Mouse (Mus musculus): ENCODE data around the gene Nrl. TPM values are rescaled to one million over a fixed set of nuclear protein-coding genes. Genes with fewer than 3 reads are reported as not detected.

Gene Nrl
- polyA plus RNA-seq (2012; fragmentation: generic; extraction: Trizol) = not detected
- long read RNA-seq, experiment 1 = 0 reads
- long read RNA-seq, experiment 2 = 0 reads

- Histone ChIP-seq H3K36me3 (ENCODE audit: control insufficient read depth, insufficient read depth) (no peaks in the 10 kb centered on the region), H3K4me3 (ENCODE audit: insufficient read depth, poor library complexity, severe bottlenecking) (no peak within 1 kb of the TSS), H3K79me2 (ENCODE audit: control insufficient read depth, insufficient read depth) (no peaks in the 10 kb centered on the region), H3K27me3 (ENCODE audit: control insufficient read depth, insufficient read depth, insufficient read length) (peaks cover 49% of the 10 kb centered on the region), H3K79me3 (ENCODE audit: low read depth) (no peaks in the 10 kb centered on the region), H3ac (ENCODE audit: control insufficient read depth, insufficient read length, low read depth) (no peak within 1 kb of the TSS)
- TF ChIP-seq MYOG (IDR thresholded peaks at IDR 0.05; ENCODE audit: control insufficient read depth, extremely low read depth, insufficient read length) (no peak), USF1 (IDR thresholded peaks at IDR 0.05; ENCODE audit: low read depth) (no peak), CTCF (IDR thresholded peaks at IDR 0.05; ENCODE audit: control insufficient read depth, insufficient read depth, insufficient read length) (no peak), MAX (IDR thresholded peaks at IDR 0.05) (no peak), FOSL1 (IDR thresholded peaks at IDR 0.05; ENCODE audit: insufficient read depth, low read length, poor library complexity, severe bottlenecking) (no peak), MYOD1 (IDR thresholded peaks at IDR 0.05; ENCODE audit: control insufficient read depth, insufficient read length, low read depth) (no peak), CEBPB (IDR thresholded peaks at IDR 0.05; ENCODE audit: low read depth) (no peak)
Observed at GRCm38 (mm10) chr14:55524785-55525184, at the start of gene Nrl. TSS of gene Nrl (minus strand) at chr14:55524981.

- H3ac ChIP-seq (ENCODE audit: control insufficient read depth, insufficient read length, low read depth) = no peak overlapping the region
- no peaks in the 10 kb centered on the region for H3K27me3 ChIP-seq (ENCODE audit: control insufficient read depth, insufficient read depth, insufficient read length)
- TF ChIP-seq MYOD1 (IDR thresholded peaks at IDR 0.05; ENCODE audit: control insufficient read depth, insufficient read length, low read depth) = no peak
- no peak for TF ChIP-seq FOSL1 (IDR thresholded peaks at IDR 0.05; ENCODE audit: insufficient read depth, low read length, poor library complexity, severe bottlenecking)
- TF ChIP-seq MYOG (IDR thresholded peaks at IDR 0.05; ENCODE audit: control insufficient read depth, extremely low read depth, insufficient read length) = no peak
- no peak for TF ChIP-seq USF1 (IDR thresholded peaks at IDR 0.05; ENCODE audit: low read depth)
- no peak for TF ChIP-seq MAX (IDR thresholded peaks at IDR 0.05)
- TF ChIP-seq CTCF (IDR thresholded peaks at IDR 0.05; ENCODE audit: control insufficient read depth, insufficient read depth, insufficient read length) = no peak
- TF ChIP-seq CEBPB (IDR thresholded peaks at IDR 0.05; ENCODE audit: low read depth) = no peak
- H3K36me3 ChIP-seq (ENCODE audit: control insufficient read depth, insufficient read depth) = peaks cover 6% of the 10 kb centered on the region
- no peaks in the 10 kb centered on the region for H3K79me3 ChIP-seq (ENCODE audit: low read depth)
- H3K79me2 ChIP-seq (ENCODE audit: control insufficient read depth, insufficient read depth) = no peaks in the 10 kb centered on the region
- H3K4me3 ChIP-seq (ENCODE audit: insufficient read depth, poor library complexity, severe bottlenecking) = no peak overlapping the region
Observed at GRCm38 (mm10) chr14:55571760-55572159, 47.0 kb upstream of the Nrl start.

DNA sequence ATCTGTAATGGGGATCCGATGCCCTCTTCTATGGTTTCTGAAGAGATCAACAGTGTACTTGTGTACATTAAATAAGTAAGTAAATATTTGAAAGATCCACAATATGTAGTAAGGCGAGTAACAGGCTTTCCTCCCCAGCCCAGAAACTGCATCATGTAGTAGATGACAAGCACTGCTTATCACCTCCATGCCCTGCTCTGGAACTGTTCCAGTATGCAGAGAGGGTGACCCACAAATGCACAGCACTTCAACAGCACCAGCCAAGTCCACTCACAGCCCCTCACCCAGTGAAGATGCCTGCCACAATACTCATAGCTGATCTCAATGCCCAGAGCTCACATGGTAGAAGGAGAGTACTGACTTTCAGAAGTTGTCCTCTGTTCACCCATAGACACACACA lies 45.8 kb upstream of the Nrl start:
- H3ac ChIP-seq (ENCODE audit: control insufficient read depth, insufficient read length, low read depth) = no peak overlapping the region
- no peaks in the 10 kb centered on the region for H3K79me2 ChIP-seq (ENCODE audit: control insufficient read depth, insufficient read depth)
- H3K27me3 ChIP-seq (ENCODE audit: control insufficient read depth, insufficient read depth, insufficient read length) = no peaks in the 10 kb centered on the region
- peaks cover 11% of the 10 kb centered on the region for H3K36me3 ChIP-seq (ENCODE audit: control insufficient read depth, insufficient read depth)
- H3K79me3 ChIP-seq (ENCODE audit: low read depth) = no peaks in the 10 kb centered on the region
- no peak overlapping the region for H3K4me3 ChIP-seq (ENCODE audit: insufficient read depth, poor library complexity, severe bottlenecking)
- TF ChIP-seq MYOD1 (IDR thresholded peaks at IDR 0.05; ENCODE audit: control insufficient read depth, insufficient read length, low read depth) (no peak), FOSL1 (IDR thresholded peaks at IDR 0.05; ENCODE audit: insufficient read depth, low read length, poor library complexity, severe bottlenecking) (no peak), CEBPB (IDR thresholded peaks at IDR 0.05; ENCODE audit: low read depth) (no peak), CTCF (IDR thresholded peaks at IDR 0.05; ENCODE audit: control insufficient read depth, insufficient read depth, insufficient read length) (no peak), MYOG (IDR thresholded peaks at IDR 0.05; ENCODE audit: control insufficient read depth, extremely low read depth, insufficient read length) (no peak)

DNA sequence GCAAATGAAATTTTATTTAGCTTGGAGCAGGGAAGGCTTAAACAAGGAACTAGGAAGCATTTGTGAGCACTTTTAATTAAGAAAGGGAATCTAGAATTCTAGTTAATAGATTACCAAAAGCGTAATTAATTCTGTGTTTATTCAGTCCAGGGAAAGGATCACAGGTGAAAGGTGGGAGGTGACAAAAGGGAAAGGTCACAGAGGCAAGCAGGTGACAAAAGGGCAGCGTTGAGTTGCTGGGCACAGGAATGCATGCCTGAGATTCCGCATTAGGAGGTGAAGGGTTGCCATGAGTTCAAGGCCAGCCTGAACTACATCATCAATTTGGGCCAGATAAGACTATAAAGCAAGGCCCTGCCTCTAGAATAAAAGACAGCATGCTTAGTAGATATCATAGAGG lies 42.7 kb upstream of the Nrl start:
- Histone ChIP-seq H3ac (ENCODE audit: control insufficient read depth, insufficient read length, low read depth) (no peak overlapping the region), H3K36me3 (ENCODE audit: control insufficient read depth, insufficient read depth) (peaks cover 14% of the 10 kb centered on the region)

DNA sequence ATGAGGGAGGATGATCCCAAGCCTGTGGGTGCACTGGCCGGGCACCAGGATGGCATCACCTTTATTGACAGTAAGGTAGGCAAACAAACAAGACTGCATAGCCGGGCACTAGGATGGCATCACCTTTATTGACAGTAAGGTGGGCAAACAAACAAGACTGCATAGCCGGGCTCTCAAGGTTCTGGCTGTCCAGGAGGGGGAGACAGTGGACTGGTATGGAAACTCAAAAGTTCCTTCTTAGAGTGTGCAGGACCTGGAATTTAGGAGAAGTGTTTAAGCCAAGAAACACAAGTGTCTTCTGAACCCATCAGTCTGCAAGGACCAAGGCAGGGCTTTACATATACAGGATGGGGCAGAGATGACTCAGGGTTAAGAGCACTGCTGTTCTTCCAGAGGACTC lies 41.0 kb upstream of the Nrl start:
- no peak overlapping the region for H3K4me3 ChIP-seq (ENCODE audit: insufficient read depth, poor library complexity, severe bottlenecking)
- no peaks in the 10 kb centered on the region for H3K79me3 ChIP-seq (ENCODE audit: low read depth)
- no peak overlapping the region for H3ac ChIP-seq (ENCODE audit: control insufficient read depth, insufficient read length, low read depth)
- H3K27me3 ChIP-seq (ENCODE audit: control insufficient read depth, insufficient read depth, insufficient read length) = no peaks in the 10 kb centered on the region
- H3K36me3 ChIP-seq (ENCODE audit: control insufficient read depth, insufficient read depth) = peaks cover 14% of the 10 kb centered on the region
- no peak for TF ChIP-seq MYOD1 (IDR thresholded peaks at IDR 0.05; ENCODE audit: control insufficient read depth, insufficient read length, low read depth)
- no peak for TF ChIP-seq USF1 (IDR thresholded peaks at IDR 0.05; ENCODE audit: low read depth)
- no peak for TF ChIP-seq CEBPB (IDR thresholded peaks at IDR 0.05; ENCODE audit: low read depth)
- TF ChIP-seq MAX (IDR thresholded peaks at IDR 0.05) = no peak
- no peak for TF ChIP-seq MYOG (IDR thresholded peaks at IDR 0.05; ENCODE audit: control insufficient read depth, extremely low read depth, insufficient read length)
- no peak for TF ChIP-seq FOSL1 (IDR thresholded peaks at IDR 0.05; ENCODE audit: insufficient read depth, low read length, poor library complexity, severe bottlenecking)
- no peak for TF ChIP-seq CTCF (IDR thresholded peaks at IDR 0.05; ENCODE audit: control insufficient read depth, insufficient read depth, insufficient read length)
- no peaks in the 10 kb centered on the region for H3K79me2 ChIP-seq (ENCODE audit: control insufficient read depth, insufficient read depth)

More for the DNA sequence above, 42.7 kb upstream of the Nrl start:
- H3K4me3 ChIP-seq (ENCODE audit: insufficient read depth, poor library complexity, severe bottlenecking) = no peak overlapping the region
- no peak for TF ChIP-seq CTCF (IDR thresholded peaks at IDR 0.05; ENCODE audit: control insufficient read depth, insufficient read depth, insufficient read length)
- no peak for TF ChIP-seq USF1 (IDR thresholded peaks at IDR 0.05; ENCODE audit: low read depth)
- H3K79me2 ChIP-seq (ENCODE audit: control insufficient read depth, insufficient read depth) = no peaks in the 10 kb centered on the region
- no peaks in the 10 kb centered on the region for H3K79me3 ChIP-seq (ENCODE audit: low read depth)
- H3K27me3 ChIP-seq (ENCODE audit: control insufficient read depth, insufficient read depth, insufficient read length) = no peaks in the 10 kb centered on the region

DNA sequence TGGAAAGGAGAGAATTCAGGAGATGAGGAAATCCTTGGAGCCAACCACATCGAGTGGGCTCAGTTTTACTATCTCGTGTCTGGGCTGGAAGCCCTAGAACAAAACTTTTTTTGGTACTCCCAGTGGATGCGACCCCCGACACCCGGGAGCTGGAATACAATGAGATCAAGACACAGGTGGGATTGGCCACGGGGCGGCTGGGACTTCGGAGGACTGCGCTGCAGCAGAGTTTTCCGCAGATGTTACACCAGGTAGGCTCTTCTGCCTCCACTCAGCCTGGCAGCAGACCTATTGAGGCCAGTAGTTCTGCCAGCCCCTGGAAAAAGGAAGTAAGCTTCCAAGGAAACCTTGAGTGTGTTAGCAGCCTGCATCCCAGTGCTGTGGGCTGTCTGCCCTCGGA lies 38.5 kb upstream of the Nrl start:
- H3K4me3 ChIP-seq (ENCODE audit: insufficient read depth, poor library complexity, severe bottlenecking) = no peak overlapping the region
- no peak overlapping the region for H3ac ChIP-seq (ENCODE audit: control insufficient read depth, insufficient read length, low read depth)
- no peaks in the 10 kb centered on the region for H3K79me2 ChIP-seq (ENCODE audit: control insufficient read depth, insufficient read depth)
- peaks cover 14% of the 10 kb centered on the region for H3K36me3 ChIP-seq (ENCODE audit: control insufficient read depth, insufficient read depth)
- H3K79me3 ChIP-seq (ENCODE audit: low read depth) = no peaks in the 10 kb centered on the region
- TF ChIP-seq MYOD1 (IDR thresholded peaks at IDR 0.05; ENCODE audit: control insufficient read depth, insufficient read length, low read depth) = no peak
- no peak for TF ChIP-seq MYOG (IDR thresholded peaks at IDR 0.05; ENCODE audit: control insufficient read depth, extremely low read depth, insufficient read length)
- no peak for TF ChIP-seq FOSL1 (IDR thresholded peaks at IDR 0.05; ENCODE audit: insufficient read depth, low read length, poor library complexity, severe bottlenecking)
- no peaks in the 10 kb centered on the region for H3K27me3 ChIP-seq (ENCODE audit: control insufficient read depth, insufficient read depth, insufficient read length)

Data from C2C12 (cell line).